Mouse (Mus musculus) common myeloid progenitor, adult 5-6 weeks (primary cell): ENCODE measurements around the gene Rps28. TPM values are rescaled to one million over a fixed set of nuclear protein-coding genes. Genes with fewer than 3 reads are reported as not detected.
A peak's percentile ranks its signal among the peaks of the same experiment; 100 is the strongest.
"Not testable (repeated sequence)": the region's sequence is repeated elsewhere in the genome, so short reads cannot be mapped to it uniquely, and the experiment has no call there.

ENCODE experiments used
- ATAC-seq: replicated peaks from 2 replicates; pipeline ENCODE4 v1.8.0; 2016; ENCODE audit warnings: low read depth, mild to moderate bottlenecking, moderate TSS enrichment, inconsistent platforms; ENCODE audit not compliant: poor library complexity, severe bottlenecking
- total RNA-seq: library from RNA; stranded (forward); fragments of 200-1000, 187-1606 nt; gene quantifications from 2 replicates; pipeline ENCODE4 v1.2.3, GENCODE M21; 2017

Rps28 gene
- 2,900 and 3,215 TPM in 2 replicates for total RNA-seq

DNA sequence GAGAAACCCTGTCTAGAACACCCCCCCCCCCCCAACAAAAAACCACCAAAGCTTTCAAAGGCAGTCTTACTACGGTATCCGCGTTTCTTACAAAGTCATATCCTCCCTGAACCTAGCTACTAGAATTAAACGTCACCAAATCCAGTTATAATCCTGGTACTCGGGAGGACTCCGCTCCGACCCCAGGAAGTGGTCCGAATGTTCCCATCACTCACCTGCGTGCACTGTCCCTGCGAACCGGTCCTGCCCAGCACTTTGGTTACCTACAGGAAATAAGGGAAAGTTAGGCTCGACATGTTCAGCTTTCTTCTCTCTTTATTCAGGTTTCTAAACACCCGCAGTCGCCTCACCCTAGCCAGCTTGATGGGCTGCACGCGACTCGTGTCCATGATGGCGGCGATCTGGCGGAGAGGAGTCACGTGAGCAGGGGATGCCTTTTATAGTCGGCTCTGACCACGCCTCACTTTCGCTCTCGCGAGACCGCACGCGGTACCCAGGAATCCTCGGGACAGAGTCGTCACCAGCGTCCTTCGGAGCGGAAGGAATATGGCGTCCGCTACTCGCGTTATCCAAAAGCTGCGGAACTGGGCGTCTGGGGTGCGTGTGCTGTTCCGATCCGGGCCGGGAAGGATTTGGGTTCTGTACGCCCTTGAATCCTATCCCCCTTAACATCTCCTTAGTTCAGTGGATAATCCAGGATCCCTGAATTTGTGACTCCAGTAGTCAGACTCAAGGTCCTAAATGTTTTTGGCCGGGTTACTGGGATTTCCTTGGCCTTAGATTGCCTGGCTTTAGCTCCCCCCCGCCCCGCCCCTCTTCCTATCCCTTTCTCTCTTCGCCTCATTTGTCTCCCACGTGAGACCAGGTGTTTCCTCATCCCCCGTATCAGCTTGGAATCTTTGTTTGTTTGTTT, at the start of gene Rps28, which contains the start of gene Ndufa7:
Gene Rps28 (minus strand): TSS at position 479 of the 913 bp plus-strand sequence.
Gene Ndufa7 (plus strand): TSS at position 489 of the 913 bp plus-strand sequence.
- peak; percentile 94 for ATAC-seq

GRCm38 (mm10) chr17:33873537-33873936, 49.2 kb upstream of the Rps28 start, which contains the start of gene Gm7029:
TSS of gene Gm7029 (plus strand) at chr17:33873837.
- ATAC-seq: not testable (repeated sequence)

DNA sequence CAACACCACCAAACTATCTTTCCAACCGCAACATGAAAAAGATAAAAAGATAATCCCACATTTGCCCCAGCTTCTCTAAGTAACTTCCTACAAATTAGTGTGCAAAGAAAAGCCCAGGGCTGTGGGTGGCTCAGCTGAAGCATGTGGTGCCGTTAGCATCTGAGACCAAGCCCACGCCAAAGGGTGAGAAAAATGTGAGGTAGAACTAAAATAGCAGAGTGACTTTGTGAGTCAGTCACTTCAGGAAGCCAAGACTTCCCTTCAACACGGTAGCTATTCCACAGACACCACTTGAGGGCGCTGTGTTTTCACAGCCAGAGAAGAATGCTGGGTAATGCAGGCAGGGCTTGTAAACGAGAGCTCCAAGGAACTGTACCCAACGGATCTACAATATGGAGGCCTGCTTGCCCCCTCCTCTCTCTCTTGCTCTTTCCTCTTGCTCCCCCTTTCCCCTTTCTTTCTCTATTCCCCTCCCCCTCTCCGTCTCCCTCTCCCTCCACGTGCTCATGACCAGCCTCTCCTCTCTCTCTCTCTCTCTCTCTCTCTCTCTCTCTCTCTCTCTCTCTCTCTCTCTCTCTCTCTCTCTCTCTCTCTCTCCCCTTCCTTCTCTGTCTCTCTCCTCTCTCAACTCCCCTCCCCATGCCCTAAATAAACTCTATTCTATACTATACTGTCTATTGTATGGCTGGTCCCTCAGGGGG, 41.1 kb upstream of the Rps28 start:
- ATAC-seq: peak; percentile 99

DNA sequence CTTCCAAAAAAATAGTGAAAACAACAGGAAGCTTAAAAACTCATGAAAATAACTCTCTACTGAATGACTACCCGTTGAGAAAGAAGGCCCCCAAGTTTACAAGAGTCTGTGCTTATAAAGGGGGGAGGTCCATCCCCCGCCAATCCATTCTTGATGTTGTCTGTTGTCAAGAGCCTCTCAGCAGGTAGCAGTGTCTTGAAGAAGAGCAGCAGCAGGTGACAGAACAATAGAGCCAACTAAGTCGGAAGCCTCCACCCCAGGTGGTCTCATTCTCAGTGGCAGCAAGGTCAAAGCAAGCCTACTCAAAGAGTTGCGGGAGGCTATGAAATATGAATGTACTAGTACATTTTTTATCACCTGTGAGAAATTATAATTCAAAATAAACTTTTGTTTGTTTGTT, 33.5 kb upstream of the Rps28 start:
- ATAC-seq: no peak

DNA sequence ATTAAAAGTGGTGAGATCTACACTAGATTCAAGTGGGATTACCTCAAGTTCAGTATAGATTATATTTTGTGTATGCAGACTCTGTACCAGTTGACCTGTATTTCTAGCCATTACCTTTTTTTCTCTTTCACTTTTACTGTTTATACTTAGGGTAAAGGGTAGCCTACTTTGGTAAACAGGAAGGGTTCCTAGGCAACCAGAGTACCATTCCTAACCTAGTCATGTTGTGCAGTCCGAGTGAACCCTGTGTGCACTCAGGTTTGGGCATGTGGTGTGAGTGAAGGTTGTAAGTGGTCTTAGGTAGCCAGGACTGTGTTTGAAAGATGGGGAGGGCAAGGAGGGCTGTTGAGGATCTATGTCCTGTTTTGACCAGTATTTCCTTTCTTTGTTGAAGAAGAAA, 27.0 kb upstream of the Rps28 start:
- ATAC-seq: no peak

GRCm38 (mm10) chr17:33848139-33848538, 23.8 kb upstream of the Rps28 start:
- no peak for ATAC-seq

GRCm38 (mm10) chr17:33844196-33844595, 19.8 kb upstream of the Rps28 start:
- ATAC-seq: no peak

DNA sequence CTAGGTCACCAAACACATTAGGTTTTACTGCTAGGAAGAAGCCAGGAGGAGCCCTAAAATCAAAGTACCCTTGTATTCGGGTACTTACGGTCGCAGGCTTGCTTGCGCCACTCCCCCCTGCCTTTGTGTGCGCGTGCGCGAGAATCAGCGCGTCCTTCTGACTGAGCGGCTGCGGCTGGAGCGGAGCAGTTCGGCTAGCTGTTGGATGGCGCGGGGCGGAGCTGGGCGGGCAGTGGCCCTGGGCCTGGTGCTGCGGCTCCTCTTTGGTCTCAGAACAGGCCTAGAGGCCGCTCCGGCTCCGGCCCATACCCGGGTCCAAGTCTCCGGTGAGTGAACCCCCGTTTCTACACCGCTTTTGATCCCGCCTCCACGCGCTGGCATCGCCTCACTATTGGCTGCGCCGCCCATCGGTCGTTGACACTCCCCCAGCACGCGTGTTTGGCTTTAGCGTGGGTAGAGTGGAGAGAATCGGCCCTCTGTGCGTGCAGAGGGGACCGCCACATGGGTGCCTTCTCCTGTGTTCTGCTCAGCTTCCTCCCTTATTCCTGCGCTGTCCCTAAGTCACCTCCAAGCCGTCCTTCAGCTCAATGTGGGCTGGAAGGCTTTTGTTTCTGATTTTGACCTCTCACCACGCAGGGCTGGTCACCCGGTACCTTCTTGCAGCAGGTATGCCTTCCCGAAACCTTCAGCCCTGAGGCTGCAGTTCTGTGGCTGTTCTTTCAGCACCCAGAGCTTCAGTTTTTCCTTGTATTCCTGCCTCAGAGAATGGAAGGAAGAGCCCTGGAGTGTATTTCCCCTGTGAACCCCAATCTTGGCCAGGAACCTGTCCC, 18.8 kb upstream of the Rps28 start, which contains the start of gene Cd320:
Gene Cd320 (plus strand): TSS at position 126 of the 830 bp plus-strand sequence.
- peak; percentile 90 for ATAC-seq

DNA sequence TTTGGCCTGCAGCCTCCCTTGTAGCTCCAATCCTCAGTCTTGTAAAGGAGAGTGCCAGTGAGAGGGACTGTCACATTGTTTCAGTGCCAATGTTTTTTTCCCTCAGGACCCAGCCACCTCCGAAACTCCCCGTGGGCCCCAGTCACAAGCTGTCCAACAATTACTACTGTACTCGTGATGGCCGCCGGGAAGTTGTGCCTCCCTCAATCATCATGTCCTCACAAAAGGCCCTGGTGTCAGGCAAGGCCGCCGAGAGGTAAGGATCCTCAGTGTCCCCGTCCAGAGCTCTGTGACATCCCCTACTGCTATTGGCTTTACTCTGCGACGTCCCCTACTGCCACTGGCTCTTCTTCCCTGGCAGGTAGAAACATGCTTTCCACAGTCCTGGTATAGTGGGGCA, 5.2 kb upstream of the Rps28 start:
- ATAC-seq: no peak

DNA sequence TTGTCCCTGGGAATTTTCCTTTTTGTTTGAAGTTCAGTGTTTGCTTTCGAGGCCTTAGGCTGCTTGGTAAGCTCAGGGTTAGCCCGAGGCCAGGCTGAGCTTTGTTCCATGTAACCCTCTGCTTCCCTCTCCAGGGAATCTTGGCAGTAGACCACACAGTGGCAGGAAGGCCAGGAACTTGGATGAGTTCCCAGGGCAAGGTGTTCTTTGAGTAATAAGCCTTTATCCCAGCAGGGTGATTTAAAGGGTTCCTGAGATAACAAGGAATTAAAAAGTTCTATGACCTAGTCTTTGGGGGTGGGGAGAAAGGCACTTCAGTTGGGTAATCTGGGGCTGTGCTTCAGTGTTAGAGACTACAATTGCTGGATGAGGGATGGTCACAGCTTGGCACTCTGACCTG, 4.5 kb upstream of the Rps28 start:
- ATAC-seq: no peak

DNA sequence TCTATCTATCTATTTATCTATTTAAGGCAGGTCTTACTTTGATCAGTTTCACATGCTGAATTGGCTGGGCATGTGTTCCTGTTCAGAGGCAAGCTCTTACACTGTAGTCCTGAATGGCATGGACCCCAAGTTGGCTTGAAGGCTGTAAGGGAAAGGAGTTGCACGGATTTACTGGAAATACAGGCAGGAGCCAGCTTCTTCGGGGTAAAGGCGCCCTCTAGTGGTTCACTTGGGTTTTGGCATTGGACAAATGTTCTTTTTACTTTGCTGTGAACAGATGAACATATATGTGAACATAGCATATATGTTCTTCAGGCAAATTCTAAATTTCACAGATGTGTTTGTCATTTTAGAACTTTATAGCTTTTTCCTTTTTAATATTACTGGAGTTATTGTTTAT, 2.5 kb upstream of the Rps28 start:
- ATAC-seq: peak; percentile 57

DNA sequence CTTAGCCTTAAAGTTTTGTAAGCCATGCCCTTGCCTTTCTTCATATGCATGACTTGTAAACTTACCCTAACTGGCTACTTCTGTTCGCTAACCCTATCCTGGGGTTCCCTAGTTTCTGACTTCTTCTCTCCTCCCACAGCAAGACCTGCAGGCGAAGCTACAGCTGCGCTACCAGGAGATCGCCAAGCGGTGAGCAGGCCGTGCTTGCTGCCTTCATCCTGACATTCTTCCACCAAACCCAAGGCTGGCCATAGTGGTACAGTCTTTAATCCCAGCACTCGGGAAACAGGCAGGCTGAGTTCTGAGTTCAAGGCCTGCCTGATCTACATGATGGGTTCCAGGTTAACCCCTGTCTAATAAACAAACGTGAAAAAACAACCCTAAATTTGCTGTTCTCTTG, 1.1 kb upstream of the Rps28 start:
- ATAC-seq: no peak

GRCm38 (mm10) chr17:33824997-33825330, 602 bp upstream of the Rps28 start:
- not testable (repeated sequence) for ATAC-seq

DNA sequence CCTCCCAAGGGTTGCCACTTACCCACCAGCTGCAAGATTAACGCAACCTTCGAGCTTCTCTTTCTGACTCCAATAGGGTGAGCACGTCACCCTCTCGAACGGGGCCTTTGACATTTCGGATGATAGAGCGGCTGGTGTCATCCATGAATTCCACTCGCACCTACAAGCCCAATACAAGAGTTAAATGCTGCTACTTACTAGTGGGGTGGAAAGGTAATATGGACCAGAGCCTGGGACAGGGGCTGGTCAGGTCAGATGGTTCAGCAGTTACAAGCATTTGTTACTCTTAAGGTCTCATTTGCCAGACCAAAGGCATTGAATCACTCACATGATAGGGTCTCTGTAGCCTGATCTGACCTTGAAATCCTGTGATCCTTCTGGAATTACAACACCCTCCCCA, 1.2 kb downstream of the Rps28 start:
- ATAC-seq: not testable (repeated sequence)

DNA sequence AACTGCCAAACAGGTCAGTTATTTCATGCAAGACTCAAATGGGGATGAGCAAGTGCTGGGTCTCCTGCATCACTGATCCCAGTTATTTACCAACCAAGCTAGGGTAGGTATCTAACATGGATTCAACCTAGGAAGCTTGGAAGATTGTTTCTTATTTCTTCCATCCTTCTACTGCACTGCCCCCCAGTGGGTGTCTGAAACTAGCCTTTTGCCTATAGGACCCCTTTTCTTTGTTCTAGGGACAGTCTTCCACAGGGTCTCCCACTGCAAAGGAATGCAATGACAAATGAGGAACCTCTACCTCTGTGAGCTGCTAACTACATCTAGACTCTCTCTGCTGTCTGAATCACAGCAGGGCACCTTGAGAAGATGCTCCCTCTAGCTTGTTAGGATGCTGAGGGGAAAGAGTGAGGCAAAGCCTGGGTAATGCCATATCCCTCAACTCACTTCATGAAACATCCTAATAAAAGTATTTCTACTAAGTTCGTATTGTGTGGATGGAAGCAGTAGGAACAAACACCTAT, 1.9 kb downstream of the Rps28 start:
- ATAC-seq: no peak

- peak; percentile 23 for ATAC-seq
These were observed 6.3 kb downstream of the Rps28 start for GRCm38 (mm10) chr17:33817969-33818643.

DNA sequence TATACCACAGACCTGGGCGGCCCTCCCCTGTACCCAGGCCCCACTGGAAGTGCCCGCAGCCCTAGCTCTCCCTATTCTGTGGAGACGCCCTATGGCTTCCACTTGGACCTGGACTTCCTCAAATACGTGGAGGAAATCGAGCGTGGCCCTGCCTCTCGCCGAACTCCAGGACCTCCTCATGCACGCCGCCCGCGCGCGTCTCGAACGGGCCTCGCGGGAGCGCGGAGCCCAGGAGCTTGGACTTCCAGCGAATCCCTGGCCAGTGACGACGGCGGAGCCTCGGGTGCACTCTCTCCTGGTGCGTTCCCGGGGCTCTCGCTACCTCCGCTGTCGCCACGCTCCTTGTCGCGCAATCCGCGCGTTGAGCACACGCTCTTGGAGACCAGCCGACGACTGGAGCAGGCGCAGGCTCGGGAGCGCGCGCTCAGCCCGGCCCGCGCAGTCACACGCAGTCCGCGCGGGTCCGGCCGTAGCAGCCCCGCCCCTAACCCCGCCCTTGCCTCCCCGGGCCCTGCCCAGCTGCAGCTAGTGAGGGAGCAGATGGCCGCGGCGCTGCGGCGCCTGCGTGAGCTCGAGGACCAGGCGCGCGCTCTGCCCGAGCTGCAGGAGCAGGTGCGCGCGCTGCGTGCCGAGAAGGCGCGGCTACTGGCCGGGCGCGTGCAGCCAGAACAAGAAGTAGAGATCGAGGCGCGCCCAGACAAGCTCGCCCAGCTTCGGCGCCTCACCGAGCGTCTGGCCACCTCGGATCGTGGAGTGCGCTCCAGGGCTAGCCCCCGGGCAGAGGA, 7.0 kb downstream of the Rps28 start:
- ATAC-seq: peak; percentile 85

DNA sequence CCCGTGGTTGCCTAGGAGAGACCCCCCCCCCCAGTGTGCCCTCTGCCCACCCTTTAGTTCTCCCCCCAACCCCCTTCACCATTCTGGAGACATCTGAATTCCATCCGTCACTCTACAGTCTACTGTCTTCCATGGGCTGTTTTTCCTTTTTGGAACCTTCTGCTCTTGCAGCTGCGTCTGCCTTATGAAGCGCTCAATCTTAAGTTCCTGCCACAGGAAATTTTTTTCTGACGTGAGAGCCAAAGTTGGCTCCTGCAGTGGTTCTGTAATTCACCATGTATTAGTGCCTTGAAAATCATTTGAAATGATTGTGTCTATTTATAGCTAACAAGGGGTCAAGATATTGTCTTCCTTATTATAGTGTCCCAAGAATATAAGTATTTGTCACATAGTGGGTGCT, 7.8 kb downstream of the Rps28 start:
- ATAC-seq: no peak

DNA sequence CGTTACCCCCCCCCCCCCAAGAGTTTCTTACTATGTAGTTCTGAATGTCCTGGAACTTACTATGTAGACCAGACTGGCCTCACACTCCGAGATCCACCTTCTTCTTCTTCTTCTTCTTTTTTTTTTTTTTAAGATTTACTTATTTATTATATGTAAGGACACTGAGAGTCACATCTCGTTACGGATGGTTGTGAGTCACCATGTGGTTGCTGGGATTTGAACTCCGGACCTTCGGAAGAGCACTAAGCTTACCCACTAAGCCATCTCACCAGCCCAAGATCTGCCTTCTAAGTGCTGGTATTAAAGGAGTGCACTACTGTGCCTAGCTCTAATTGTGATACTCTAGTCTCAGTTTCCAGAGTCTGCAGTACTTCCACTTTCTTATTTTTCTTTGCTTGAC, 9.0 kb downstream of the Rps28 start:
- no peak for ATAC-seq
